Mouse (Mus musculus) hindbrain, embryonic 15.5 days (tissue): ENCODE data around the gene Hc. TPM values are rescaled to one million over a fixed set of nuclear protein-coding genes. Genes with fewer than 3 reads are reported as not detected.

Experiments
- ATAC-seq: fragments of 200-750 bp; cut with Nextera tagmentation; 2 replicates; pipeline ENCODE4 v1.8.0; 2017; ENCODE audit warnings: low read depth, moderate number of reproducible peaks, moderate TSS enrichment; ENCODE audit not compliant: low FRiP score
- H3K27ac ChIP-seq: fragments of 300-500 bp; sonication (generic); replicated peaks from 2 replicates; pipeline ENCODE4 v1.5.1; 2015; ENCODE audit warnings: mild to moderate bottlenecking, inconsistent platforms
- H3K27me3 ChIP-seq: fragments of 300-500 bp; sonication (generic); 2 replicates; pipeline ENCODE4 v1.6.1; 2015; ENCODE audit warnings: control low read depth, inconsistent platforms
- H3K36me3 ChIP-seq: fragments of 300-500 bp; sonication (generic); 2 replicates; pipeline ENCODE4 v1.6.1; 2015; ENCODE audit warnings: control low read depth, inconsistent platforms
- H3K4me1 ChIP-seq: fragments of 300-500 bp; sonication (generic); replicated peaks from 2 replicates; pipeline ENCODE4 v1.6.1; 2015; ENCODE audit warnings: control low read depth, inconsistent platforms
- H3K4me2 ChIP-seq: fragments of 300-500 bp; sonication (generic); 2 replicates; pipeline ENCODE4 v1.6.1; 2015; ENCODE audit warnings: moderate library complexity, mild to moderate bottlenecking, inconsistent platforms
- H3K4me3 ChIP-seq: fragments of 300-500 bp; sonication (generic); 2 replicates; pipeline ENCODE4 v1.5.1; 2015; ENCODE audit warnings: mild to moderate bottlenecking, inconsistent platforms
- H3K9ac ChIP-seq: fragments of 300-500 bp; sonication (generic); 2 replicates; pipeline ENCODE4 v1.6.1; 2015; ENCODE audit warnings: inconsistent platforms
- H3K9me3 ChIP-seq: fragments of 300-500 bp; sonication (generic); 2 replicates; pipeline ENCODE4 v1.6.1; 2016; ENCODE audit warnings: control low read depth, inconsistent platforms
- WGBS: fragments of 180-500 bp; shearing (Covaris S2); methylation state at CpG from one replicate; pipeline ENCODE4 v1.1.7; 2015; 5-methylcytosine and 5-hydroxymethylcytosine counted together
- polyA plus RNA-seq: library from polyadenylated mRNA; unstranded; fragments of >200 nt; fragmentation: Nextera tagmentation; extraction: Ambion mirVana; gene quantifications from 2 replicates; pipeline ENCODE4 v1.2.1, GENCODE M21; 2015

The Hc gene
- 0.37 and 0.84 TPM in 2 replicates for polyA plus RNA-seq

DNA sequence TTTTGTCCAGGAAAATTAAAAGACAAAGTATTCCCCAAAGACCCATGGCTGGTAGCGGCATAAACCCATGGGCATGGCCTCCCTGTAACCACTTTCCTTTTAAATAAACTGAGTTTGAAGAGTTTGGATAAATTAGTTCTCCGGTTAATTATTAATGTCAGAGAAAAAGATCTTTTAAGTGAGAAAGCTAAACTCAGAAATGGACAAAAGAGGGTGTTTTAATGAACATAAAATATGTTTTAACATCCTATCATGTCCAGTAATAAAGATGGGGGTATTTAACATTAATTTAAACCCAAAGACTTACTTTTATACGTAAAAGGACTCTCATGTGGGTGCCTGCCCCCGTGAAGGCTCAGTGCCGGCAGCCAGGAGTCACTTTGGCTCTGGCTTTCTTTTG is at the start of gene Hc:
TSS of gene Hc (minus strand) at position 101 of the 400 bp plus-strand sequence.
- Histone ChIP-seq H3K27ac (no peak within 1 kb of the TSS), H3K4me2 (no peak within 1 kb of the TSS), H3K4me3 (no peak within 1 kb of the TSS), H3K9me3 (no peaks in the 10 kb centered on the region), H3K4me1 (no peaks in the 10 kb centered on the region), H3K9ac (no peak within 1 kb of the TSS), H3K36me3 (no peaks in the 10 kb centered on the region), H3K27me3 (no peaks in the 10 kb centered on the region)
- WGBS, result 89% methylated on average over 5 of the region's 5 CpGs
- ATAC-seq, result no peak

DNA sequence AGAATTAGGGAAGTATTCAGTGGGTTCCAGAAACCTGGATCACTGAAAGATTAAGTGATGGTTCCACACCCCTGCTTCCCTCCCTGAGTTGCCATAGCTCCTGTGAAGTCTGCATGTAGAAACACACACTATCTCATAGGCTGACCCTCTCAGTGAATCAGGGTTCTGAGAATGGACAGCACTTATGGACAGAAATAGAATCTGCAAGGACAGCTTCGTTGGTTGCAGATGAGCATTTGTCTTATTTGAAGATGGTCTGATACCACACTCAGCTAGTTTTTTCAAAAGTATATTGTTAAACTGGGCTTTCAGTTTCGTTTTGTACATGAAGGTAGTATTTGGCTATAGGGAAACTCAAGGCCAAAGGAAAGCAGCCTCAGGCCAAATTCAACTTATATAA is 49.3 kb upstream of the Hc start:
- peaks cover 2% of the 10 kb centered on the region; the same call in 1 of the 2 replicates for H3K4me1 ChIP-seq
- ATAC-seq, result no peak
- no peak overlapping the region for H3K9ac ChIP-seq
- peak overlapping the region; percentile 69 for H3K4me2 ChIP-seq
- H3K27me3 ChIP-seq, result no peaks in the 10 kb centered on the region
- 0 out of 2 replicates have a peak, but pooled peaks cover under 1% of the 10 kb centered on the region for H3K36me3 ChIP-seq
- H3K9me3 ChIP-seq, result no peaks in the 10 kb centered on the region
- 84% methylated on average over 2 of the region's 2 CpGs for WGBS
- H3K4me3 ChIP-seq, result peak overlapping the region; percentile 75; the same call in 1 of the 2 replicates
- no peak overlapping the region for H3K27ac ChIP-seq

DNA sequence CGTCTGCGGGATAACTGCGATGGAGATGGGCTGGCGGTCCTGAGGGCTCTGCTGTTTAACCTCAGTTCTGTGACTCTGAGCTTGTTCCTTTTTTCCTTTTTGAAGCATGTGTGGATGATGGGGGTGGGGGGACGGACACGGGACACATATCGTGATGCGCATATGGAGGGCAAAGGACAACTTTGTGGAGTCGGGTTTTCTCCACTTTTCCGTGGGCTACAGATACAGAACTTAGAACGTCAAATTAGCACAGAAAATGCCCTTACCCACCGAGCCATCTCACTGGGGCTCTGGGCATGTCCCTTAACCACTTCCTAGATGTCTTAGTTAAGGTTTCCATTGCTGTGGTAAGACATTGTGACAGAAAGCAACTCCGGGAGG is 48.7 kb upstream of the Hc start:
- Histone ChIP-seq H3K9me3 (no peaks in the 10 kb centered on the region), H3K27ac (peak overlapping the region; percentile 87), H3K27me3 (no peaks in the 10 kb centered on the region), H3K36me3 (no peaks in the 10 kb centered on the region), H3K4me2 (peak overlapping the region; percentile 69), H3K4me3 (peak overlapping the region; percentile 75), H3K9ac (peak overlapping the region; percentile 73), H3K4me1 (peaks cover 2% of the 10 kb centered on the region; the same call in 1 of the 2 replicates)
- 0 out of 2 replicates have a peak, but pooled peaks have one; percentile 8 for ATAC-seq
- 2% methylated on average over 13 of the region's 13 CpGs for WGBS

DNA sequence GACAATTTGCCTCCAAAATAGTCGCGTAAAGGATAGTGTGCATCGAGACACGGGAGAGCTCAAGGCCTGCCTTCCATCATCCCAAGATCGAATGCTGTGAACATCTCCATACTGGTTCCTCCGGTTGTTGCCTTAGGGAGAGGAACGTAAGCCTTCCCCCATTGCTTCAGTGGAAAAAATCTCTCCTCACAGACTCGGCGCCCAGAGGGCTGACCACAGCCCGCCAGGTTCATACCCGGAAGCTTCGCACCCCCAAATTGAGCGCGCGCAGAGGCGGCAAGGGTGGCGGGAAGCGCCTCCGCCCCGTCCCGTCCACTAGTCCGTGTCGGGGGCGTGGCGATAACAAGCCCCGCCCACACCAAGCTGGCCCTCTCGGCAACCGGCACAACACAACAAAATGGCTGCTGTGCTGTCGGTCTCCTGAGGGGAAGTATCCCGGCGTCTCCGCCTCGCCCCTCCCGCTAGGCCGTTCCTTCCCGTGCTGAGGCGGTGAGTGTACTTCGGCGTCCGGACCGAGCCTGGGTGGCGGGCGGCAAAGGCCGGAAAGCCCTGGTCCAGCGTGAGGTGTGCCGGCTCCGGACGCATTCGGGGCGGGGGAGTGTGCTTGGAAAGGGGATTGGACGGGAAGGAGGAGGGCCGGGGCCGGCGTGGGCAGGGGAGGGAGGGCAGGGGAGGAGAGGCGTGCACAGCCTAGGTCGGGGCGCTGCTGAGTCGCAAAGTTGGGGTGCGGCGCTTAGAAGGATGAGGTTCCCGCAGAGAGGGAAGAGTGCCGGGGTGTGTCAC is 48.1 kb upstream of the Hc start, which contains the start of gene Cntrl:
TSS of gene Cntrl (plus strand) at position 352 of the 783 bp plus-strand sequence.
- Histone ChIP-seq H3K4me2 (peak within 1 kb of the TSS; percentile 69), H3K4me1 (peaks cover 2% of the 10 kb centered on the region; the same call in 1 of the 2 replicates), H3K36me3 (no peaks in the 10 kb centered on the region), H3K9me3 (no peaks in the 10 kb centered on the region), H3K27ac (peak within 1 kb of the TSS; percentile 87), H3K4me3 (peak within 1 kb of the TSS; percentile 75), H3K27me3 (no peaks in the 10 kb centered on the region), H3K9ac (peak within 1 kb of the TSS; percentile 73)
- peak; percentile 97 for ATAC-seq
- under 1% methylated on average over 62 of the region's 62 CpGs for WGBS

DNA sequence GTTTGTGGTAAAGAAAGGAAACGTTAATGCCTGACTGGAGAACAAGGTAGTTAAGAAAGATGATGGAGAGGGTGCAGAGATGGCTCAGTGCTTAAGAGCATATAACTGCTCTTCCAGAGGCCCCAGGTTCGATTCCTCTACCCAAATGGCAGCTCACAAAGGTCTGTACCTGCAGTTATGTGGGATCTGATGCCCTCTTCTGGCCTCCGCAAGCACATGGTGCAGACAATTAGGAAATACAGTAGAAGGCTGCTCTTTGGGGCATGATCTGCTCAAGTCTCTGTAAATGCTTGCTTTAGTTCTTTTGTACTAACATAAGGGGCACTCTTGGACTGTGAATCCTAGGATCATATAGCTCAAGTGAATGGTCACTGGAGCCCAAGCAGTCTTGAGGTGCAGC is 47.5 kb upstream of the Hc start:
- Histone ChIP-seq H3K4me1 (peaks cover 2% of the 10 kb centered on the region; the same call in 1 of the 2 replicates), H3K9ac (peak overlapping the region; percentile 73), H3K27me3 (no peaks in the 10 kb centered on the region), H3K4me3 (peak overlapping the region; percentile 75), H3K27ac (peak overlapping the region; percentile 87), H3K9me3 (no peaks in the 10 kb centered on the region), H3K4me2 (peak overlapping the region; percentile 69), H3K36me3 (no peaks in the 10 kb centered on the region)
- 32% methylated on average over 3 of the region's 3 CpGs for WGBS
- peak; percentile 27 for ATAC-seq

DNA sequence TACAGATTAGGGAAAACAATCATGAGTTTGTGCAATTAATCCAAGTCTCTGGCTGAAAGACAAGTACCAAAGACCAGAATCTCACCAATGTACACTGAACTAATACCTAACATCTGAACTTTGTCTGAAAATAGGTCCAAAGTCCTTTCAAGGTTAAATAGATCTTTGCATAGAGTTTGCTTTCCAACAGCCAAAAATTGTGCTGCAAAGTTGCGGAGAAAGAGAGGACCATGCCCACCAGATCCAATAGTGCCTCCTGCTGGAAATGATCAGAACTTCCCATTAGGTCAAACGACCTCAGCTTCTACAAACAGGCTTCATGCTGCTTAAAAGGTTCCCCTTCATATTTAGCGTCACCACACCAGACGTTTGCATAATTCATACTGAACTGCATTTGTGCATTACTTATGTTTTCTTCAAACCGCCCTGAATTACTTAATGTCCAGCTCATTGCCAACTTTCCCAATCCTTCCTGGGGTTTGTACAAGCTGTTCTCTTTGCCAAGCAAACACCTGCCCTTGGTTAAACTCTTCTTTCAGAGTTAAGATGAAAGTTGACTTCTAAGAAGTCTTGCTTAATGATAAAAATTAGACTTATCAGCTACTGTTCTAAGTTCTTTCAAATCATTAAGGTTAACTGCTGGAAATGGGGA is 46.9 kb upstream of the Hc start:
- Histone ChIP-seq H3K4me3 (no peak overlapping the region), H3K4me2 (no peak overlapping the region), H3K9ac (no peak overlapping the region), H3K4me1 (peaks cover 2% of the 10 kb centered on the region; the same call in 1 of the 2 replicates), H3K36me3 (no peaks in the 10 kb centered on the region), H3K27ac (no peak overlapping the region), H3K9me3 (no peaks in the 10 kb centered on the region), H3K27me3 (no peaks in the 10 kb centered on the region)
- 52% methylated on average over 5 of the region's 5 CpGs for WGBS
- no peak for ATAC-seq

DNA sequence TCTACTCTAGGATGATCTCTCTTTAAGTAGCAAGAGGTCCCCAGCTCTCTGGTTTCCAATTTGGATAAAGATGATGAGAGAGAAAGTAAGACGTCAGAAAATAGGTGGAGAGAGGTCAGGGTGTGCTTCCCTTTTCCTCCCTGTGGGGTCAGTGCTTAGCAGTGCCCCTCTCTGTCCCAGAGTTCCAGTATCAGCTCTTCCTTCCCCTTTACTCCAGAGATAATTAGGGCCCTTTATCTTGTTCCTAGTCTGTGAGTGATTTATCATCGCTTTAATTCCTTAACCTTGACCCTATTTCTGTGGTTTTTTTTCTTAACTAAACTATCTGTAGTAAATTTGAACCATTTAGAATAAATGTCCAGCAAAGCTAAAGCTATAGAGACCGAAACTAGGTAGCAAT is 43.6 kb upstream of the Hc start:
- 58% methylated on average over 3 of the region's 3 CpGs for WGBS
- Histone ChIP-seq H3K9ac (no peak overlapping the region), H3K4me2 (no peak overlapping the region), H3K9me3 (no peaks in the 10 kb centered on the region), H3K4me1 (no peaks in the 10 kb centered on the region), H3K36me3 (no peaks in the 10 kb centered on the region), H3K27me3 (no peaks in the 10 kb centered on the region), H3K4me3 (no peak overlapping the region), H3K27ac (no peak overlapping the region)
- no peak for ATAC-seq

DNA sequence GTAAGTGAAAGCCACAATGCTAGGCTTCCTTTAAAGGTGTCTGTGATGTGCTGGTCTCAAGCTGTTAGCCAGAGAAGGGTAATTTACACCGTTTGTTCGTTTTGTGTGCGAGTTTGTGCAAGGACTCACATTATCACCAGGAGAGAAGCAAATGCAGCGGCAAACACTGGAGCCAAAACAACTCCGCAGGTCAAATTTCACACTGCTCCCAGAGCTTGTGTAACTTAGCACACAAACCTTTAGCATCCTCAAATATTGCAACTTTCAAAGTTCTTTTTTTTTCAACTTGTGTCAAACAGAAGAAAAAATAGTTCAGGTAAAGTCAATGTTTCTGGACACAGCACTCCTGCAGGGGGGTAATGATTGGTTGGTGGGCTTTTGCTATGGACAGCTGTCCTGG is 42.3 kb upstream of the Hc start:
- no peaks in the 10 kb centered on the region for H3K36me3 ChIP-seq
- H3K4me3 ChIP-seq, result no peak overlapping the region
- H3K27ac ChIP-seq, result no peak overlapping the region
- no peaks in the 10 kb centered on the region for H3K9me3 ChIP-seq
- WGBS, result 79% methylated on average over 5 of the region's 5 CpGs
- H3K27me3 ChIP-seq, result no peaks in the 10 kb centered on the region
- no peaks in the 10 kb centered on the region for H3K4me1 ChIP-seq
- no peak overlapping the region for H3K9ac ChIP-seq
- ATAC-seq, result no peak
- H3K4me2 ChIP-seq, result no peak overlapping the region

DNA sequence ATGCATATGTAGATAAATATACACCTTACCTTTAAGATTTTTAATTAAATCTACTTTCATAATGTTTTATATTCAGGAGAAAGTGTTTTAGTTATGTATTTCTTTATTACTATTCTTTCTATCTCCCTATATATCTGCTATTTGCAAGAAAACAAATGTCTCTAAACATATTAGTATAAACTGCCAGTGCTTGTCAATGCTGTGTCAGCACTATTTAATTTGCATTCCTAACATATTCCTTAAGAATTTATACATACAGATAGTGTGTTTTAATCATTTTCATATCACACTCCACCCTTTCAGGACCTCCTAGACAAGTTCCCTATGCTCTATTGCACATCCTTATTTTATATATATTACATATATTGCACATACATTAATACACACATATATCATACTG is 41.5 kb upstream of the Hc start:
- H3K9me3 ChIP-seq, result no peaks in the 10 kb centered on the region
- H3K27ac ChIP-seq, result no peak overlapping the region
- H3K4me2 ChIP-seq, result no peak overlapping the region
- no peaks in the 10 kb centered on the region for H3K4me1 ChIP-seq
- no peak overlapping the region for H3K9ac ChIP-seq
- H3K27me3 ChIP-seq, result no peaks in the 10 kb centered on the region
- ATAC-seq, result no peak
- no peaks in the 10 kb centered on the region for H3K36me3 ChIP-seq
- no peak overlapping the region for H3K4me3 ChIP-seq

DNA sequence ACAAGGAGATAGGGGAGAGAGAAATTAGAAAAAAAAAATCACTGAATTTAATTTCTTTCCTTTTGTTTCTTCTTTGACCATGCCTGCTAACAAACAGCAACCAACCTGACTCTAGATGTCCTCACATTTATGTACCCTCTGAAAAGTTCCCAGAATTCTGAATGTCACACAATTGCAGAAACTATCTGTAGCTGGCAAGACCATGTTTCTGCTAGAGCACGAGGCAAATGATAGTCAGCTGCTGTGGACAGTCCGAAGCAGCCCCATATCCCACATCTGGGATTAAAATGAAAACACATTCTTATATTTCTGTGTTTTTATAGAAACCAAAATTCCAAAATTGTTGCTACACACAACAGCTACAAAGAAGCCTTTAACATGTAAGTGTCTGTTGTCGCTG is 40.2 kb upstream of the Hc start, which contains the start of gene AI182371:
TSS of gene AI182371 (minus strand) at position 101 of the 400 bp plus-strand sequence.
- ATAC-seq, result no peak

DNA sequence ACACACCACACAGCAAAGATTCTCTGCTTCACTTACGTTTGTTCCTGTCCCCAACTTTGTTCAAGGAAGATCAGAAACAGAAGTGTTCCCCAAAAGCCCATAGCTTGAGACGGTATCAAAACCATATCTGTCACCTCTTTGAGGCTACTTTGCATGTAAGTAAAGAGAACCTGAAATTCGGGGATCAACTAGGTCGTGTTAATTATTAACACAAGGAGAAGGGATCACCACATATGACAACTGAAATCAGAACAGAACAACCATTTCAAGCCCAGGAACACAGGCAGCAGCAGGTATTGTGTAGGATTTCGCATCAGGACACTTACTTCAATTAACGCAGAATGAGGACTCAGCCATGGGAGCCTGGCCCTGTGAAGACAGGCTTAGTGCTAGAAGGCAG is 39.3 kb upstream of the Hc start:
- Histone ChIP-seq H3K4me3 (no peak overlapping the region), H3K36me3 (no peaks in the 10 kb centered on the region), H3K4me1 (no peaks in the 10 kb centered on the region), H3K27ac (no peak overlapping the region), H3K9me3 (no peaks in the 10 kb centered on the region), H3K9ac (no peak overlapping the region), H3K27me3 (no peaks in the 10 kb centered on the region), H3K4me2 (no peak overlapping the region)
- no peak for ATAC-seq
- WGBS, result 86% methylated on average over 6 of the region's 6 CpGs

More for the DNA sequence above, 40.2 kb upstream of the Hc start, which contains the start of gene AI182371:
- 93% methylated on average over 3 of the region's 3 CpGs for WGBS
- no peak within 1 kb of the TSS for H3K4me2 ChIP-seq
- H3K27me3 ChIP-seq, result no peaks in the 10 kb centered on the region
- no peaks in the 10 kb centered on the region for H3K4me1 ChIP-seq
- no peak within 1 kb of the TSS for H3K4me3 ChIP-seq
- no peaks in the 10 kb centered on the region for H3K9me3 ChIP-seq
- no peaks in the 10 kb centered on the region for H3K36me3 ChIP-seq
- H3K9ac ChIP-seq, result no peak within 1 kb of the TSS
- no peak within 1 kb of the TSS for H3K27ac ChIP-seq

DNA sequence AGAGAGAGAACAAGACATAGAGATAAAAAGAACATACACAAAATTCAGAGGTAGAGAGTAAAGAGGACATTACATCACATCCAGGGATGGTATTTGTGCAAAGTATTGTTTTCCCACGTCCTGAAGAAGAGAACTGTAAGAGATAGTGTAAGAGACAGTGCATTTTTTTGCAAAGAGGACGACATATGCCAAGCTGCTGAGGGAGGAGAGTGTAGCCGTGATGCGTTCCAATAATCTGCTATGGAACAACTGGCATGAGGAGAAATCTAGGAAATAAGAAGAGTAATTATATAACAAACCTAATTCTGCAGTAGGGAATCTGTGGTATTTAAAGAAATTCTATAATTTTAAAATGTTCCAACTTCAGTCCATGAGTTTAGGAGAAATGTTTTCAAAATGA is 26.2 kb upstream of the Hc start:
- Histone ChIP-seq H3K4me3 (no peak overlapping the region), H3K9ac (no peak overlapping the region), H3K27me3 (no peaks in the 10 kb centered on the region), H3K9me3 (no peaks in the 10 kb centered on the region), H3K27ac (no peak overlapping the region), H3K4me1 (no peaks in the 10 kb centered on the region), H3K4me2 (no peak overlapping the region), H3K36me3 (no peaks in the 10 kb centered on the region)
- 82% methylated on average over 4 of the region's 4 CpGs for WGBS
- no peak for ATAC-seq
